Mouse (Mus musculus) thymus, adult 2 months (tissue): ENCODE measurements around the gene Gtpbp1.

Experiments used
- CTCF ChIP-seq: fragments of 200-500 bp; IDR thresholded peaks from 2 replicates; pipeline ENCODE4 v1.5.1; 2012; ENCODE audit warnings: mild to moderate bottlenecking, control low read depth, low read length, moderate library complexity, borderline replicate concordance; ENCODE audit not compliant: control insufficient read depth, poor library complexity, insufficient read depth; ENCODE audit errors: extremely low read depth
- POLR2A ChIP-seq: fragments of 200-500 bp; IDR thresholded peaks from 2 replicates; pipeline ENCODE4 v1.6.1; 2012; ENCODE audit warnings: mild to moderate bottlenecking, low read length, control low read depth, moderate library complexity; ENCODE audit not compliant: control insufficient read depth, poor library complexity, insufficient read depth; ENCODE audit errors: extremely low read depth

GRCm38 (mm10) chr15:79651481-79651880 lies 39.2 kb upstream of the Gtpbp1 start:
- TF ChIP-seq CTCF (peak; percentile 54; the same call in 1 of the 2 replicates), POLR2A (no peak)
